ENCODE assay signal across 13 mouse cellular contexts in genomic region chr3:137100627-137101404, GRCm38 (mm10).
DNase-seq lines count a peak whose midpoint lies in the region; TF ChIP-seq lines count a peak whose summit lies in the region.
"Had no signal": no experiment of that assay in that cellular context is flagged by ENCODE, and none has a peak within 500 bp of the region (broad histone marks: within the 10 kb centered on the region; RNA-seq: fewer than 3 reads in every experiment).

No protein-coding gene starts in this region.

- TF ChIP-seq POLR2A in cerebellum, adult 2 months (IDR thresholded peaks at IDR 0.05; ENCODE audit: borderline replicate concordance, insufficient read depth, low read length): 0 out of 2 replicates have a peak, but pooled peaks have one; percentile 8

- peaks cover 9% of the 10 kb centered on the region; the same call in 1 of the 2 replicates for H3K4me1 ChIP-seq in cerebellum, adult 2 months (ENCODE audit: control insufficient read depth, insufficient read depth, low read length)
- H3K4me1 ChIP-seq: embryonic facial prominence, embryonic 15.5 days; limb, embryonic 15.5 days had no signal

- no peak overlapping the region for H3K4me3 ChIP-seq in cerebellum, adult 2 months (replicated peaks; ENCODE audit: insufficient read depth, low read depth, low read length)
- H3K4me3 ChIP-seq: embryonic facial prominence, embryonic 15.5 days; limb, embryonic 15.5 days had no signal

- no peaks in the 10 kb centered on the region for H3K27me3 ChIP-seq in cerebellum, adult 2 months (ENCODE audit: control insufficient read depth, insufficient read depth, low read length)
- H3K27me3 ChIP-seq: embryonic facial prominence, embryonic 15.5 days; limb, embryonic 15.5 days had no signal

- intact Hi-C loops in left cerebral cortex, postnatal 4 days (cut with DNase I): no loop called here

- DNase-seq in layer of hippocampus, adult 11-12 months (ENCODE audit: low spot score): peak; percentile 61
- DNase-seq in layer of hippocampus, postnatal 25 days (ENCODE audit: extremely low spot score in 1 of 2, low spot score in 1 of 2): no peak
- DNase-seq in cerebellum, adult 2 months: peak; percentile 66 to 87
- DNase-seq in frontal cortex, adult 2 months (ENCODE audit: extremely low spot score in 1 of 2, low spot score in 1 of 2): peak; percentile 51 to 70
- DNase-seq in left cerebral cortex, postnatal 4 days: peak; percentile 23
- DNase-seq in kidney, adult 18-20 months: no peak
- no peak for DNase-seq in natural killer cell, adult 2 months (ENCODE audit: low spot score in 2 of 2)
- DNase-seq in thymus, postnatal 0 days (ENCODE audit: low spot score): no peak
- DNase-seq: gastrocnemius, postnatal 25 days; lung, postnatal 10 days had no signal

- peak overlapping the region; percentile 85 for H3K27ac ChIP-seq in cerebellum, adult 2 months (ENCODE audit: insufficient read depth, low read length)
- H3K27ac ChIP-seq: embryonic facial prominence, embryonic 15.5 days; limb, embryonic 15.5 days; stomach, postnatal 0 days had no signal

- WGBS in cerebellum, adult 2 months: 10% methylated on average over 4 of the region's 4 CpGs

- peak; percentile 61; the same call in 1 of the 2 replicates for TF ChIP-seq CTCF in cerebellum, adult 2 months (IDR thresholded peaks at IDR 0.05; ENCODE audit: borderline replicate concordance, insufficient read depth, low read depth, low read length)

Comparison
In these comparisons a context has a peak if more than half of its experiments do, and no peak if none do; other contexts are left out.
1. DNase-seq: peak in layer of hippocampus, adult 11-12 months (single experiment), cerebellum, adult 2 months (2 of 2), frontal cortex, adult 2 months (2 of 2) and left cerebral cortex, postnatal 4 days (single experiment); none in layer of hippocampus, postnatal 25 days (0 of 2), kidney, adult 18-20 months (single experiment), natural killer cell, adult 2 months (0 of 2) and thymus, postnatal 0 days (single experiment).